Mouse (Mus musculus) kidney, adult 10 weeks (tissue): ENCODE measurements around the gene Olfr355. TPM values are rescaled to one million over a fixed set of nuclear protein-coding genes. Genes with fewer than 3 reads are reported as not detected.

ENCODE experiments used
- polyA plus RNA-seq: library from polyadenylated mRNA; stranded (reverse); fragments of 350-450 nt; fragmentation: Illumina TruSeq; extraction: RNeasy Lipid Tissue Mini Kit (QIAGEN cat#74804); gene quantifications from one replicate; pipeline ENCODE4 v1.2.3, GENCODE M21; 2014; ENCODE audit warnings: low read depth, low replicate concordance

Gene Olfr355
- not detected for polyA plus RNA-seq

GRCm38 (mm10) chr2:36928797-36929196, at the start of gene Olfr355:
Gene Olfr355 (minus strand): TSS chr2:36928897.

DNA sequence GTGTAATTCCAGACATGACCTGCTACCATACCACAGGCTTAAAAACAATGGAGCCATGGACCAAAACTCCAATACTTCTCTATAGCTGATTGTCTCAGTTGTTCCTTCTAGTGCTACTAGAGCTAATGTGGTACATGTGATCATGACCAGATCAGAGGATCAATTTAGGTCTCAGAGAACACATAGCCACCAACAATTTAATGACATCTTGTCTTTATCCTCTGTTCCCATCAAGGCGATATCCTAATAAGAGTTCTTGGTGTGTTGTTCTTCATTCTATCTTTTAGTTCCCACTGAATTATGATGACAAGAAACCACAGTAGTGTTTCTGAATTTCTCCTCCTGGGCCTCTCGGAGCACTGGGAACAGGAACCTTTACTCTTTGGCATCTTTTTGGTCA, 8.1 kb upstream of the Olfr355 start, which contains the start of gene Olfr356:
TSS of gene Olfr356 (plus strand) at position 301 of the 400 bp plus-strand sequence.

GRCm38 (mm10) chr2:36905380-36905779, 23.3 kb downstream of the Olfr355 start, which contains the start of gene Olfr354:
Gene Olfr354 (plus strand): TSS chr2:36905680.

GRCm38 (mm10) chr2:36892836-36893235, 35.9 kb downstream of the Olfr355 start, which contains the start of gene Olfr353:
Gene Olfr353 (minus strand): TSS chr2:36892936.

Other genes starting within 250 kb of the Olfr355 start
- gene Olfr346, start 243.1 kb downstream of the Olfr355 start, polyA plus RNA-seq = not detected
- gene Olfr347, start 197.0 kb downstream of the Olfr355 start, polyA plus RNA-seq = not detected
- gene Olfr348, start 144.6 kb downstream of the Olfr355 start, polyA plus RNA-seq = not detected
- not detected for gene Olfr50, start 138.4 kb downstream of the Olfr355 start, polyA plus RNA-seq
- gene Olfr3, start 111.9 kb downstream of the Olfr355 start, polyA plus RNA-seq = not detected
- gene Olfr350, start 82.6 kb downstream of the Olfr355 start, polyA plus RNA-seq = not detected
- not detected for gene Olfr351, start 66.2 kb downstream of the Olfr355 start, polyA plus RNA-seq
- gene Olfr352, start 60.4 kb downstream of the Olfr355 start, polyA plus RNA-seq = not detected
- gene Olfr353, start 36.0 kb downstream of the Olfr355 start, polyA plus RNA-seq = not detected
- not detected for gene Olfr354, start 23.2 kb downstream of the Olfr355 start, polyA plus RNA-seq
- not detected for gene Olfr356, start 8.2 kb upstream of the Olfr355 start, polyA plus RNA-seq
- not detected for gene Olfr357, start 64.9 kb upstream of the Olfr355 start, polyA plus RNA-seq
- gene Olfr358, start 80.4 kb upstream of the Olfr355 start, polyA plus RNA-seq = not detected
- not detected for gene Olfr360, start 136.8 kb upstream of the Olfr355 start, polyA plus RNA-seq
- gene Olfr361, start 160.4 kb upstream of the Olfr355 start, polyA plus RNA-seq = not detected
- not detected for gene Olfr362, start 189.0 kb upstream of the Olfr355 start, polyA plus RNA-seq
- not detected for gene Olfr364-ps1, start 210.4 kb upstream of the Olfr355 start, polyA plus RNA-seq